Mouse (Mus musculus) thymus, postnatal 10 days (tissue): Measurements from ENCODE around the gene Rc3h1.
"Not testable (repeated sequence)": the region's sequence is repeated elsewhere in the genome, so short reads cannot be mapped to it uniquely, and the experiment has no call there.

Experiments
- DNase-seq, 2 experiments: peaks; one replicate each; pipeline ENCODE4 v3.0.0; 2021; ENCODE audit warnings: low spot score in 2 of 2

The Rc3h1 gene

GRCm38 (mm10) chr1:160906057-160906557 lies at the start of gene Rc3h1:
Gene Rc3h1 (plus strand): TSS chr1:160906418.
- DNase-seq = peak; percentile 96 to 99

- DNase-seq = no peak
These were observed 48.1 kb upstream of the Rc3h1 start for GRCm38 (mm10) chr1:160858132-160858531.

GRCm38 (mm10) chr1:160859874-160860273 lies 46.3 kb upstream of the Rc3h1 start:
- DNase-seq = not testable (repeated sequence)

- DNase-seq = no peak
These were observed 45.1 kb upstream of the Rc3h1 start for GRCm38 (mm10) chr1:160861142-160861541.

- no peak for DNase-seq
These were observed 44.6 kb upstream of the Rc3h1 start for GRCm38 (mm10) chr1:160861632-160862031.

DNA sequence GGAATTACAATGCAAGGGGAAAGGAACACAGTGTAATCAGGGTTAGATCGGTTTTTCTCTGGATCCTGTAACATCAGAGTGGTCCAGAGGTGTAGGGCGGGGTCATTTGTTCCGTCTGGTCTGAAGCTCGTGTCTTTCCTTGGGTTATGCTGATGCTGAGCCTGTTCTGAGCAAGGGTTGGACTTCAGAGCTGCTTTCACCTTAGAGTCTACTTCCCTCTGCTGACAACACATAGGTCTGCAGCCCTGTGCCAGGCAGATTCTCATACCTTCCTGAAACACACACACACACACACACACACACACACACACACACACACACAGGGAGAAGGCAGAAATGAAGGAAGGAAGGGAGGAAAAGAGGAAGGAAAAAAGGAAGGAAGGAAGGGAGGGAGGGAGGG lies 43.2 kb upstream of the Rc3h1 start:
- DNase-seq = no peak

DNA sequence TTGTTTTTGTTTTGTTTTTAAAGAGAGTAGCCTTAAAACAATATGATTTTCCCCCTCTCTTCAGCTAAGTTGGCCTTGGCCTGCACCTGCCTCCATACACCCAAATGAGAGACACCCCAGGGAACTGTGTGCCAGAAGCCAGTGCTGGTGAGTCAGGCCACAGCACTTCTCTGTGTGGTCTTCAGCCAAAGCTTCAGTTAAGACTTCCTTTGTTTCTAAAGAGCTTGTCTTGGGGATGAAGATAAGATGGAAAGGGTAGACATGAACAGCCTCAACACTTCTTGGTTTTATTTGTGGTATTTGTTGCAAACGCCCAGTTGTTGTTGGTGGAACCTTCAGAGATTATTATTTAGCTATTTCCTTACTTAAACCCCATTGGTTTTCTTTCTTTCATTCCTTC lies 31.5 kb upstream of the Rc3h1 start:
- no peak for DNase-seq

DNA sequence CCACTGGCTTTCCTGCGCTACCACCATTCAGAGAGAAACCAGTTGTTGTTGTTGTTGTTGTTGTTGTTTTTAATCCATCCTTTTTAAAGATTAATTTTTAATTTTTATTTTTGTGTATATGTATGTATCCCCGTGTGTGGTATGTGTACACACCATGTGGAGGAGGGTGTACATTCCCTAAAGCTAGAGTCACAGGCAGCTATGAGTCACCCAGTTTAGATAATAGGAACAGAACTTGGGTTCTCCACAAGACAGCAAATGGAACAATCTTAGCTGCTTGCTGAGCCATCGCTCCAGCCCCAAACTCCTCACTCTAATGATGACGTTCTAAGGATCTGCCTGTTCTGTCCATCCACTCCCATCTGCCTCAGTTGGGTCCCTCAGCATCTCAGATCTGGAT lies 29.2 kb upstream of the Rc3h1 start:
- no peak for DNase-seq

DNA sequence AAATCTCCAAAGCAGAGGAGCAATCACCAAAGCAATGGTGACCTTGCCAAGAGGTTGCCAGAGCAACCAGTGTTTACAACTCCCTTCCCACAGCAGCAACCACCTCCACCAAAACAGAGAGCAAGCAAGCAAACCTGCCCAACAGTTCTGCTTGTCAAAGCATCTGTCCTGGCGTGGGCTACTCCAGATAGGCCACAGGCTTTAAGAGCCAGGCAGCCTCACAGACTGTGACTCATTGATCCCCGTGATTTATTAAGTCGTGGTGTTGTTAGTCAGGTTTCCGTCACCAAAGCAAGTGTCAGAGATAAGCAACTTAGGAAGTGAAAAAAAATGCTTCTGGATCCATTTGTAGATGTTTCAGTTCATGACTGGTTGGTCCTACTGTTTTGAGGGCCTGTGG lies 27.7 kb upstream of the Rc3h1 start:
- DNase-seq = no peak

- not testable (repeated sequence) for DNase-seq
These were observed 24.8 kb upstream of the Rc3h1 start for GRCm38 (mm10) chr1:160881378-160881777.

DNA sequence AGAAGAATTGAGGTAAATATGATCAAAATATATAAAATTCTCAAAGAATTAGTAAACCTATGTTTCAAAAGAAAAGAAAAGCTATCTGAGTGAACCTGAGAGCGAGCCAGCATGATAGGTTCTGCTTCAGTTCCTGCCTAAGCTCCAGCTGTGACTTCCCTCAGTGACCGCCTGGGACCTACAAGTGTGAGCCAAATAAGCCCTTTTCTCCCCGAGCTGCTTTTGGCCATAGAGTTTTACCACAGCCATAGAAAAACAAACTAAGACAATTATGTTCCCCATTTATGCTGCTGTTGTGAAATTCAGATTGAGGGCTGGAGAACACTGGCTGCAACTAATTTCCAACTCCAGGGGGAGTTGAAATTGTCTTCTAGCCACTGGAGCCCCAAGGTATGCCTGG lies 24.2 kb upstream of the Rc3h1 start:
- DNase-seq = no peak

DNA sequence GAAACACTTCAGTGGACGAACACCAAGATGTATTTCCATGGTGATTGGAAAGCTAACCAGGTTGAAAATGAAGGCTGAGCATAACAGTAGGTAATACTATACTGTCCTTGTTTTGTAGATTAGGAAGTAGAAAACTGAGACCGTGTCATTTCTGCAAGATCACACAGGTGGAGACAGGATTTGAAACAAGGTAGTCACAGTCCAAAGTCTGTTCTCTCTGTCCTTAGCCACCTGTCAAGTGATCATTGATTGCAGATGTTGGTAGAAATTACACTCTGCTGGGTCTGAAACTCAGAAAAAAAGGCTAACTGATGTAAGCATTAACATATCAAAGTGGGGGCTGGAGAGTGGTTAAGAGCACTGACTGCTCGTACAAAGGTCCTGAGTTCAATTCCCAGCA lies 21.9 kb upstream of the Rc3h1 start:
- DNase-seq = no peak

DNA sequence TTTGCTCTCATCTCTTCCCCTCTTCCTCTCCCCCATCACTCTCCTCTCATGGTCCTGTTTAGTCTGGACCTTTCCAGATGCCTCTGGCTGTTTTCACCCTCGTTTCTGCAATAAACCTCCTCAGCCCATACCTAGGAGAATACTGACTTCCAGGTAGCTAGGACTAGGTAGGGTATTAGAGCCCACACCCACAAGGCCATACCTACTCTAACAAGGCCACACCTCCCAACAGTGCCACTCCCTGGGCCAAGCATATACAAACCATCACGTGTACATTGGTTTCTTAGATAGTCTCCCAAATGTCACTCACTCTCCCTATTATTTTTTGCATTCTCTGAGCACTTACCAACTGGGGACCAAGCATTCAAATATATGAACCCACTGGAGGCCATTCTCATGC lies 21.2 kb upstream of the Rc3h1 start:
- DNase-seq = no peak

DNA sequence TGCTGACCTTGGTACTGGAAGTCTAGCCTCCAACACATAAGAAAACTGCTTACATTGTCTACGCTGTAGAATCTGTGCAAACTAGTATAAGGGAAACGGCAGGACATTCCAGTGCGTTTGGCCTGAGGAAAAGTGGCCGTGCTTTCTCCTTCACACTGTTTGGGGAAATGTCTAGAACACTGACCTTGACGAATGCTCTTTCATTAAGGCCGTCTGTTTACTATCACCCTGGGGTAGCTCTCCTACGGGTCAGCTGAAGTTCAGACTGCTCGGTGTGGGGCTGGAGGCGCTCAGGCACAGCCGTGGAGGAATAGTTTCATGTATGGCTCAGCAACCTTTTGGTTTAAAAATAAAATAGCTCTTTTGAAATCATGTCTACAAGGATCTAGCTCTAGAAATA lies 6.5 kb upstream of the Rc3h1 start:
- no peak for DNase-seq

DNA sequence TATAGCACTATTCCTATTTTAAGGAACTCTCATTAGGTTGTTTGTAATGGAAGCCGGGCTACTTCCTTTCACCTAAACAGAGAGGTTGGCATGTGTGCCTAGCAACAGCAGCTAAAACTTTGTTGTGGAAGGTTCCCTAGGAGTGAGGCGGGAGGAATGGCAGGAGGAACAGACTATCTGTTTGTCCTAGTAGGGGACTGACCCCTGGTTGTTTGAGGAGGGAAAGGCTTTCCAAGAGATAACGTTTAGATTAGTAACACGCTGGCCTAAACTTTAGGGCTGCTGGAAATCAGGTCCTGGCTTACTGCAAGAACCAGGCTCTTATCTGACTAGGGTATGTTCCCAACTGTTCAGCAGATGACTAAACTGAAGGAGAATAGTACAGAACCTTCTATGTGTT lies 2.2 kb upstream of the Rc3h1 start:
- no peak for DNase-seq

DNA sequence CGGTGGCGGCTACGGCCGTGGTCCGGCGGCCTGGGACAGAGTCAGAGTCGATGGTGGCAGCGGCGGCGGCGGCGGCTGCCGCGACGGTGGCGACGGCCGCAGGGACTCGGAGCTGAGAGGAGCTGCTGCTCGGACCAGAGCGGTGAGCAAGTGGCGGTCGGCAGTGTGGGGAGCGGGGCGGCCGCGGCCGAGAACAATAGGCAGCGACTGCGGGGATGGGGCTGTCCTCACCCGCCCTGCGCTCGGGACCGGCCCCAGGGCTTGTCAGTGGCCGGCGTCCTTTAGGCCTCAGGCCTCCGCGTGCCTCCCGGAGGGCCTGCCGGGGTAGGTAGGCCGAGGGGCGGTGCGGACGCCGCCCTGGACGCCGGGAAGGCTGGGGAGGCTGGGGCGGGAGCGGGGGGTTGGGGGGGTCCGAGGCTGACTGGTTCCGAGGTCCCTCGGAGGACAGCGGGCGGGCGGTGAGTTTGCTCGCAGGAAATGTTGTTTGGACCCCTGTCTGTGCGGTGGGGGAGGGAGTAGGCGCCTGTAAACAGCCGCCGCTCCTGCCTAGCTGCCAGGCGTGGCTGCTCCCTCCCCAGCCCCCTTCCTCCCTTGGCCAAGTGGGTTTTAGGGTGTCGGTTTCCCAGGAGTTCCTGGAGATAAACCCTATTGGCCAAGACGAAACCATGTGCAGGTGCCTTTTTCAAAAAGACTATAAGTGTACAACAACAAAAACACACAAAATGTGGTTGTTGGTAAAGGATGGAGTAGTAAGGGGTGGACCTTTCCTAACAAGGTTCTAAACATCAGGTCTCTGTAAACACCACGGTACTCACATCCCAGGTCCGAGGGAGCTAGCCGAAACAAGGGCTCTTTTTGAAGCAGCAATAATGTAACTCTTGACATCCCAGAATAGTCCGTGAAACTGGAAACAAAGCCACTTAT lies 602 bp downstream of the Rc3h1 start:
- DNase-seq = peak; percentile 49 to 52

- DNase-seq = no peak
These were observed 4.0 kb downstream of the Rc3h1 start for GRCm38 (mm10) chr1:160910176-160910575.

DNA sequence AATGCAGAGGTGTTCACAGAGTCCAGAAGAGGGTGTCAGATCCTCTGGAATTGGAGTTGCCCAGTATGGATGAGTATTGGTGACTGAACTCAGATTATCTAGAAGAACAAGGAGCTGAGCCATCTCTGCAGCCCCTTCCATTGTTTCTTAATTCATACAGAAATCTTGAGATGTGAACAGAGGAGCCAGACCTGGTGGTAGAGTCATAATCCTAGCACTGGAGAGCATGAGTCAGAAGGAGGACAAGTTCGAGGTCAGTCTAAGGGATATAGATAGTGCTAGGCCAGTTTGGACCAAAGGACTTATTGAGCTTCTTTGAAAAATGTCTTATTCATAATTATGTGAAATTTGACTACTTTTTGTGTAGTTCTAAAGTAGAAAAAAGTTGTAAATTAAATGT lies 4.6 kb downstream of the Rc3h1 start:
- no peak for DNase-seq

DNA sequence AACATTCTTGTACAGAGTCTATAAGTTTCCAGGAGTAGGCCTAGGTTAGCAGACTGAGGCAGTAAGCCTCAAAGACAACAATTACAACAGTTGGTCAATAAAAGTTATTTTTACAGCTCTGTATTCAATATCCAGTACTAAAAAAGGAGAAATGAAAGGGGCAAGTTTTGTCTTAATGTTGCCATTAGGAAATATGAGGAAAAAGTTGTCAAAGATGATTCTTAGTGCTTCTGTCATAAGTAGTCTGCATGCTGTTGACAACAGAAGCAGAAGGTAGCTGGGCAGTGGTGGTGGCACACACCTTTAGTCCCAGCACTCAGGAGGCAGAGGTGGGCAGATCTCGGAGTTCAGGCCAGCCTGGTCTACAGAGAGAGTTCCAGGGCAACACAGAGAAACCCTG lies 13.2 kb downstream of the Rc3h1 start:
- no peak for DNase-seq

DNA sequence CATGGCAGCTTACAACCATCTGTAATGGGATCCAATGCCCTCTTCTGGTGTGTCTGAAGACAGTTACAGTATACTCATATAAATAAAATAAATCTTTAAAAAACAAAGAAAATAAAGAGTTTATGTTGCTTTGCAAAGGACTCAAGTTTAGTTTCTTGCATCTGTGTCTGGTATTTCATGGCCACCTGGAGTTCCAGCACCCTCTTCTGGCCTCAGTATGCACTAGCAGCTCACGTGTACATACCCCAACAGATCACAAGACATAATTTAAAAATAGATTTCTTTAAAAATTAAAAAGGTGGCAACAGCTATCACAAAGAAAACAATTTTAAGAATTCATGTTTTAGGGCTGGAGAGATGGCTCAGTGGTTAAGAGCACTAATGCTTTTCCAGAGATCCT lies 15.7 kb downstream of the Rc3h1 start:
- no peak for DNase-seq

GRCm38 (mm10) chr1:160931320-160931719 lies 25.1 kb downstream of the Rc3h1 start:
- no peak for DNase-seq

DNA sequence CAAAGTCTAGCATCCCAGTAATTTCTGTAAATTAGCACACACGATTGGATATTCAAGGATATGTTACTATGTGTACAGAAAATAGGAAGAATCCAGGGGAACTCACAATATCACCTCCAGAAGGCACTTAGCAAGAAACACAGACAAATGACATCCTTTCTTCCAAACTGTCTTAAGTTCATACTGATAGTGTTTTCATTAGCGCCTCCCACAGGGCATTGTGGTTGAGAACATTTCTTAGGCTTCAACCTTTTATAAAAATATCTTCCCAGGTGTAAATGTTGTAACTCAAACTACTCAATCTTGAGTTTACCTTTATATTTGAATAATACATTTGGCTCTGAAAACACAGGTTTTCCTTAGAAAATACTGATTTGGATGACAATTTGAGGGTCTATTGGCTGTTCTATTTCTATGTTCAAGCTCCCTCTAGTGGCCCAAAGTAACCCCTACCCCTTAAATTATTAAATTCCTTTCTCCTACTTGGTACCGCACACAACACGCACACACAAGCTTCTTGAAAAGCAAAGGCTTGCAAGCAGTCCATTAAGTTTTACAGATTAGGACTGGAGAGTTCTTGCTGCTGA lies 27.8 kb downstream of the Rc3h1 start:
- peak in 1 of 2 experiments; percentile 20 for DNase-seq

DNA sequence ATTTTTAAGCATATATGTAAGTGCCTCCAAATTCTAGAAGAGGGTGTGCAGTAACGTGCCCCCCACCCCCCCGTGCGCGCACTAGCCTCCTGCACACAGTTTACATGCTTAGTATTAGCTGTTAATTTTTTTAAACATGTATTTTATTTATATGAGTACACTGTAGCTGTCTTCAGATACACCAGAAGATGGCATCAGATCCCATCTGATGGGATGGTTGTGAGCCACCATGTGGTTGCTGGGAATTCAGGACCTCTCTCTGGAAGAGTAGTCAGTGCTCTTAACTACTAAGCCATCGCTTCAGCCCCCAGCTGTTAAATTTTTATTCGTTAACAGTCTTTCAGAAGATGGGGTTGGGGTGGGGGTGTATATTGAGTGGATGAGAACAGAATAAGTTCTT lies 29.3 kb downstream of the Rc3h1 start:
- no peak for DNase-seq
